Mouse (Mus musculus) megakaryocyte, embryonic 14.5 days (primary cell): ENCODE data around the gene Gtf3c4.

Source experiments
- FLI1 ChIP-seq: IDR thresholded peaks from 2 replicates; pipeline ENCODE4 v1.6.1; 2012; ENCODE audit warnings: low read length, inconsistent platforms, mixed read lengths
- GATA1 ChIP-seq: IDR thresholded peaks from 3 replicates; pipeline ENCODE4 v1.6.1; 2012; ENCODE audit warnings: mixed read lengths, low read length, inconsistent platforms, borderline replicate concordance

DNA sequence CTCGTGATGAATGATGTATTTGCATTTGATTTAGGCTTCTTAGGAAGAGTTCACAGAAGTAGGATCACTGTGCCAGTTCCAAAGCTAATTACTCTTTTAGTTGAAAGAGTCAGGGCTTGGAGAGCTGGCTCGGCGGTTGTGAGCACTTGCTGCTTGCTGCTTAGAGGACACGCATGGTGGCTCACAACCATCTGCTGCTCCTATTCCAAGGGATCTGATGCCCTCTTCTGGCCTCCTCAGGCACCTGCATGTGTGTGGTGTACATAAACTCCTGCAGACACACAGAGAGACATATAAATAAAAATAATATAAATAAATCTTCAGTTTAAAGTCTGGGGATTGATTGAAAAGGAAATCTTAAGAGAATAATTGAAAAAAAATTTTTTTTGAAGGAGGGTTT, 58.9 kb downstream of the Gtf3c4 start:
- TF ChIP-seq GATA1 (no peak), FLI1 (no peak)
